Mouse (Mus musculus) kidney, adult 11 months (tissue): ENCODE results near the gene Vmn1r180.
"Not testable (repeated sequence)": the region's sequence is repeated elsewhere in the genome, so short reads cannot be mapped to it uniquely, and the experiment has no call there.

Experiments used
- DNase-seq: peaks from one replicate; pipeline ENCODE4 v3.0.0; 2022

Gene Vmn1r180

GRCm38 (mm10) chr7:23950332-23950731 lies at the start of gene Vmn1r180:
Gene Vmn1r180, plus strand, starts transcription at chr7:23950632.
- DNase-seq = no peak

GRCm38 (mm10) chr7:23926678-23927077 lies 23.8 kb upstream of the Vmn1r180 start, which contains the start of gene Vmn1r179:
Gene Vmn1r179, plus strand, starts transcription at chr7:23926978.
- no peak for DNase-seq

GRCm38 (mm10) chr7:23968044-23968443 lies 17.6 kb downstream of the Vmn1r180 start:
- peak; percentile 12 for DNase-seq

GRCm38 (mm10) chr7:23974315-23974714 lies 23.9 kb downstream of the Vmn1r180 start, which contains the start of gene Vmn1r181:
Gene Vmn1r181, plus strand, starts transcription at chr7:23974615.
- DNase-seq = not testable (repeated sequence)

- no peak for DNase-seq
Measured at GRCm38 (mm10) chr7:24001391-24001790, 51.0 kb downstream of the Vmn1r180 start, which contains the start of gene V1rd19. Gene V1rd19, plus strand, starts transcription at chr7:24001691.
